Mouse (Mus musculus) thymus, adult 2 months (tissue): ENCODE data around the gene Ryr2.

Experiments used
- CTCF ChIP-seq: fragments of 200-500 bp; IDR thresholded peaks from 2 replicates; pipeline ENCODE4 v1.5.1; 2012; ENCODE audit warnings: mild to moderate bottlenecking, control low read depth, low read length, moderate library complexity, borderline replicate concordance; ENCODE audit not compliant: control insufficient read depth, poor library complexity, insufficient read depth; ENCODE audit errors: extremely low read depth
- POLR2A ChIP-seq: fragments of 200-500 bp; IDR thresholded peaks from 2 replicates; pipeline ENCODE4 v1.6.1; 2012; ENCODE audit warnings: mild to moderate bottlenecking, low read length, control low read depth, moderate library complexity; ENCODE audit not compliant: control insufficient read depth, poor library complexity, insufficient read depth; ENCODE audit errors: extremely low read depth

- TF ChIP-seq CTCF (no peak), POLR2A (no peak)
These were observed 314.2 kb downstream of the Ryr2 start for GRCm38 (mm10) chr13:11792536-11792935.
